Mouse (Mus musculus) embryo, embryonic 11.5 days (tissue): ENCODE measurements around the gene Sppl2b.

Experiments
- DNase-seq: peaks from one replicate; pipeline ENCODE4 v3.0.0-alpha.2; 2012; ENCODE audit warnings: low read depth, low spot score

Sppl2b gene

DNA sequence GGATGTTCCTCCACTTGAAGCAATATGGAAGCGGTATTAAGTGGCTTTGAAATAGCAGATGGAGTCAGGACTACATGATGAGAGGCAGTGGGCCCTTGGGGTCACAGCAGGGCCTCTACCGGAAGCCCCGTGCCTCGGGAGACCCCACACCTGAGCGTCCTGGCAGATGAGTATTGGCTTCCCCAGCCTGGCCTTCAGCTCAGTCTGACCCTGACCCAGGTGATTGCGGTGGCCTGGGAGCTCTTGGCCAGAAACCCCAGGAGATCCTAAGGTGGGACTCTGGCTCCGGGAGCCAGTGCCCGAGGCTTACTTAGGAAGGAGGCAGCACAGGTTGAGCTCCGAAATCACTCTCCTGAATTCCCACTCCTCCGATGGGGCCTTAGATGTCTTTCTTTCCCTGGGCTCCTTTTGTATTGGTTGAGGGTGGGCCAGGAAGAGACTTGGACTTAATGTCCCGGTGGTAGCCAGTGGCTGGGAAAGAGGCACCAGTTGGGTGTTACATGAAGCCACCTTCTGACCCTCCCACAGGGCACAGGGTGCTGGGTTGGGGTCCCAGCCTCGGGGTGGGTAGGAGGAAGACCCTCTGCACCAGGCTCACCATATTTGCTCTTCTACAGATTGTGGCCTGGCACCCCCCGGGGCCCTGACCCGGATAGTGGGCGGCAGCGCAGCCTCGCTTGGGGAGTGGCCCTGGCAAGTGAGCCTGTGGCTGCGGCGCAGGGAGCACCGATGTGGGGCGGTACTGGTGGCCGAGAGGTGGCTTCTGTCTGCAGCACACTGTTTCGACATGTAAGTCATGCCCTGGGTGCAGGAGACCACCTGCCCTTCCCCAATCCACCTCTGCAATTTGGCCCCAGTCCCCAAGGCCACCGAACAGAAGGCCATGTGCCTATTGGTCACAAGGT, 41.8 kb downstream of the Sppl2b start:
- DNase-seq = no peak

DNA sequence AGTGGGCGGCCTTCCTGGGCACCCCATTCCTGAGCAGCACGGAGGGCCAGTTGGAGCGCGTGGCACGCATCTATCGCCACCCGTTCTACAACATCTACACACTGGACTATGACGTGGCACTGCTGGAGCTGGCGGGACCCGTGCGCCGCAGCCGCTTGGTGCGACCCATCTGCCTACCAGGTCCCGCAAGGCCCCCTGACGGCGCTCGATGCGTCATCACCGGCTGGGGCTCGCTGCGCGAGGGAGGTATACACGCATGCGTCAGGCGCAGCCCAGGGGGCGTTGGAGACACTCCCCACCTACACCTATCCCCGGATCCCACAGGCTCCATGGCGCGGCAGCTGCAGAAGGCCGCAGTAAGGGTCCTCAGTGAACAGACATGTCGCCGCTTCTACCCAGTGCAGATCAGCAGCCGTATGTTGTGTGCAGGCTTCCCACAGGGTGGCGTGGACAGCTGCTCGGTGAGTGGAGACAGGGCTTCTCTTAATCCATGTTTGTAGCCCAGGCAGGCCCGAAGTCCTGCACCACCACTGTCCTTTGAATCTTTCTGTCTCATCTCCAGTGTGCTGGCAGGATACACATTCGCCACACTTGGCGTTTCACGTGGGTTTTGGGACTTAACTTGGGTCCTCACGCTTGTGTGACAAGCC, 42.9 kb downstream of the Sppl2b start:
- DNase-seq = no peak

DNA sequence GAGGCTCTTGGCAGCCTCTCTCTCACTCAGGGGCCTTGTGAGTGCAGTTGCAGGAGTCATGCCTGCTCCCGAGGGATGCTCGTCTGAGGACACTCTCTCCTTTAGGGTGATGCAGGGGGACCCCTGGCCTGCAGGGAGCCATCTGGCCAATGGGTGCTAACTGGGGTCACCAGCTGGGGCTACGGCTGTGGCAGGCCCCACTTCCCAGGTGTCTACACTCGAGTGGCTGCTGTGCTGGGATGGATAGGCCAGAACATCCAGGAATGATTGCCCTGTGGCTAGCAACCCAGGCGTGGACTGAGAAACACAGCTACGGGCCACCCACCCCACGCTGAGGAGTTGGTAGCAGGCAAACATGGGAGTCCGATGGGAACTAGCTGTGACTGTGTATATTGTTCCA, 44.0 kb downstream of the Sppl2b start:
- DNase-seq = no peak

DNA sequence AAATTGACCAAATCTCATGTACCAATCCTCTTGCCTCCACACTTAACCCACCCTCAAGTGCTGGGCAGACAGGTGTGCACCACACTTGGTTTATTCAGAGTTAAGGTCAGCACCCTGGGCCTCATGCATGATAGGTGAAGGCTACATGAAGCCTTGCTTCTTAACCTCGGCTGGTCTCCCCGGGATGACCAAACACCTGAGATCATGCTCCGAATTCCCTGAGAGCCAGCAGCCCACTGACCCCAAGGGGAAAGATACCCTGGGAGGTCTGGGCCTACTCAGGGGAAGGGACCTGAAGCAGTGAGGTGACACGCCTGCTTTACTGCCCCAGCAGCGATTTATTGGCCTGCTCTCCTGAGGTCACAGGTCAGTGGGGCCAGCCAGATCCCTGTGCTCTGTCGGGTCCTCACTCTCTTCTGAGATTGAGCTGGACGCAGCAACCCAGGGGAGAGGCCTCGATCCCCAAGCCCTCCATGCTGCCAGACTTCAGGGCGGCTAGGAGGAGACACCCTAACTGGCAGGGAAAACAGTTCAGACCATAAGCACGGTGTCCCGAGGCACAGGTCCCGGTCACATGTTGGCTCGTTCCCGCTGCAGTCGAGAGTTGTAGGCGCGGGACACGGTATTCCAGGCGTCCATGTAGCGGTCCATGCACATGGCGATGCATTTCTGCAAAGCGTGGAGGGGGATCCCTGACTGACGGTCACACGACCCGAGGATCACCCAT, 44.7 kb downstream of the Sppl2b start:
- DNase-seq = no peak

GRCm38 (mm10) chr10:80900318-80901247, 45.5 kb downstream of the Sppl2b start, which contains the start of gene Timm13:
Timm13 (minus strand) TSS chr10:80900969.
- peak; percentile 99 for DNase-seq

DNA sequence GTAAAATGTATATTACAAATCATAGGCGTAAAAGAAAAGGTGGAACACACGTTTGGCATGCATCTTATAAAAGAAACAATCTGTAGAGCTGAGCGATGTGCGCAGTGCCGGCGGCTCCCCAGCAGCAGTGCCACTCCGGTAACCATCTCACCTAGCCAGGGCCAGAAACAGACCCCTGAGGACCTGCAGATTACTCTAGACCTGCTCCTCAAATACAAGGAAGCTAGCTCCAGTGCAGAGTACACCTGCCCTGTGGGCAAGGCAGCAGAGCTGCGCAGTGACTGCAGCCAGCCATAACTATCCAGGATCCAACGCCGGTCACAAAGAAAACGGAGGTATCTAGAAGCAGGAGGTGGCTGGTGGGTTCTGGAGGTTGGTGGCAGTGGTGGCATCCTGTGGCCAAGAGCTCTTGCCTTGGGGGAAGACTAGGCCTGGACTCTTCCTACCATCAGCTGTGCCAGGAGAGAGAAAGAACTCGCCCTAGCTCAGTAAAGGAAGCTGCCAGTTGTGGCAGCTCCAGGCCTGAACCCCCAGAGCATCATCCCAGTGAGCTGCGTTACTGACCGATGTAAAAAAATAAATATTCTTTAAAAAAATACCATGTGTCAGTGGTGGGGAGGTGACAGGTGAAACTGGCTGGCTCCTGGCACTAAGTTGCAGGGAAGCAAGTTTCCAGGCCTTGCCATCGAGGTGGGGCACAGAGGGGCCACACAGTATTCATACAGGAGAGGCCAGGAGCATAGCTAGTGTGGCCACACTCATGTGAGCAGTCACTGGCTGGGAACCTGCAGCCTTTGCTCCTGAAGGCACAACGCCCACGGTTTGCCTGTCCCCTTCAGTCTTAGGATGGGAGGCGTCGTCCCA, 46.6 kb downstream of the Sppl2b start:
- no peak for DNase-seq

DNA sequence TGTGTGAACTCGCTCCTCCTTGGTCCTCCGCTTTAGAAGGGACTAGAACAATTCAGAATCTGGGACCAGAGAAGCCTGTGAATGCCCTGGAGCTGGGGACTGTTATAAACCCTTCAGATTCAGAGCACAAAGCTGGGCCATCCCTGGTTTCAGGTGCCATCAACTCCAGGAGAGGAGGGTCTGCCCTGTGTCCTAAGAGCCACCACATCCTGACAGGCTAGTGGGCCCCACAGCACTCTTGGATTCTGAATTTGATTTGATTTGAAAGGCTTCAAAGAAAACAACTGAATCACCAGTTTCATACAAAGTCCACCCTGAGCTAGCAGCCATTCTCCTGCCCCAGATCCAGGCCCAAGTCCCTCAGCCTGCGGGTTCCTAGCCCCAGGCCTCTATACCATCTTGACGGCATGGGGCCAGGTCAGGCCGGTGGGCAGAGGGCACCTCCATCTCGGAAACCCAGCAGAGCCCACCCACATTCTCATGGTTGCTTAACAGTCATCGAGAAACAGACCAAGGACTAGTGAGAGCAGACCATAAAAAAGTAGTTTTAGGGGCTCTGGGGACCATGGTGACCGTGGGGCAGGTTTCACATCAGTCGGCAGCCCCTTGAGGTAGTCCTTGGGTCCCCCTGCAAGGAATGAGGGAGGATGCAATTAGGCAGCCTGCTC, 47.3 kb downstream of the Sppl2b start:
- DNase-seq = no peak

GRCm38 (mm10) chr10:80903282-80903681, 48.2 kb downstream of the Sppl2b start:
- DNase-seq = no peak

GRCm38 (mm10) chr10:80904004-80904693, 49.1 kb downstream of the Sppl2b start:
- DNase-seq = no peak

DNA sequence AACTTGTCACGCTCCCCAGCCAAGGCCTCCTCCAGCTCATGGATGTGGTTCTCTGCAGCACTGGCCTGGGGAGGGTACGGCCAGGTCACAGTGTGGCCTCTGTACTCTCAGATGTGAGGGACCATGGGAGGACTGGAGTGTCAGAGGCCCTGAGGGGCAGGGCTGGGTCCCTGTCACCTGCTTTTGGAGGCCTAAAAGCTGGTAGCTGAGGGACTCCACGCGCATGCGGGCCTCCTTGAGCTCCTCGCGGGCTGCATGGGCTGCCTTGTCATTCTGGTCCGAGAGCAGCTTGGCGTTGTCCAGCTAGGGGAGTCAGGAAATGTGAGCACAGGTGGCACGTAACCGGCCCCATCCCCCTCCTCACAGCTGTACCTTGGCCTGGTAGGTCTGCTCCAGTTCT, 49.6 kb downstream of the Sppl2b start:
- no peak for DNase-seq

GRCm38 (mm10) chr10:80909375-80910162, 54.5 kb downstream of the Sppl2b start:
- no peak for DNase-seq

- no peak for DNase-seq
Measured at GRCm38 (mm10) chr10:80911354-80911753, 56.3 kb downstream of the Sppl2b start.

GRCm38 (mm10) chr10:80911891-80912290, 56.8 kb downstream of the Sppl2b start:
- no peak for DNase-seq

GRCm38 (mm10) chr10:80913364-80914011, 58.4 kb downstream of the Sppl2b start:
- DNase-seq = no peak

- DNase-seq = no peak
Measured at GRCm38 (mm10) chr10:80914253-80914656, 59.2 kb downstream of the Sppl2b start.

- no peak for DNase-seq
Measured at GRCm38 (mm10) chr10:80915260-80915659, 60.2 kb downstream of the Sppl2b start.

GRCm38 (mm10) chr10:80915736-80916135, 60.7 kb downstream of the Sppl2b start:
- DNase-seq = no peak

DNA sequence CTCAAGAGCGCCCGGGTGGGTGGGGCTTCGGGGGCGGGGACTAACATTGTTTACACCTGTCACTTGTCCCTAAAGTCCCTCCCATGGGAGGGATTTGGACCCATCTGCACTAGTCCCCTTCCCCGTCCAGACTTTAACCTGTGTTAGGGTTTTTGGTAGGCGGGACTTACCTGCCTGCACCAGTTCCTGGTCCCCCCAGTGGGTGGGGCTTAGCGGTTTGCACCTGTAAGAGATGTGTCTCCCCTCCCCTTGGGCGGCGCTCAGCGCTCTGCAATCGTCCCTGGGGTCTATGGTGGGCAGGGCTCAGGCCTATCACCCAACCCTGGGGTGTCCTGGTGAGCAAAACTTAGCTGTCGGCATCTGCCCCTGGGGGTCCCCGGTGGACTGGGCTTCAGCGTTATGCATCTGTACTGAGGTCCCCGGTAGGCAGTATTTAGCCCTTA, 62.3 kb downstream of the Sppl2b start:
- DNase-seq = no peak
